Mouse (Mus musculus) neural tube, embryonic 14.5 days (tissue): ENCODE measurements around the gene Kdelr1. TPM values are rescaled to one million over a fixed set of nuclear protein-coding genes. Genes with fewer than 3 reads are reported as not detected.
A peak's percentile ranks its signal among the peaks of the same experiment; 100 is the strongest.

ENCODE experiments used
- ATAC-seq: fragments of 200-750 bp; cut with Nextera tagmentation; 2 replicates; pipeline ENCODE4 v1.8.0; 2017; ENCODE audit warnings: low read depth, mild to moderate bottlenecking, moderate TSS enrichment, moderate library complexity
- H3K27ac ChIP-seq: fragments of 300-500 bp; sonication (generic); 2 replicates; pipeline ENCODE4 v1.5.1; 2014; ENCODE audit warnings: low read depth, mild to moderate bottlenecking, control low read depth, low read length, moderate library complexity, mixed read lengths
- H3K27me3 ChIP-seq: fragments of 300-500 bp; sonication (generic); 2 replicates; pipeline ENCODE4 v1.6.1; 2014; ENCODE audit warnings: low read length; ENCODE audit not compliant: control insufficient read depth, insufficient read depth
- H3K36me3 ChIP-seq: fragments of 300-500 bp; sonication (generic); 2 replicates; pipeline ENCODE4 v1.6.1; 2014; ENCODE audit warnings: low read length, mixed read lengths; ENCODE audit not compliant: control insufficient read depth, insufficient read depth
- H3K4me1 ChIP-seq: fragments of 300-500 bp; sonication (generic); 2 replicates; pipeline ENCODE4 v1.6.1; 2014; ENCODE audit warnings: low read length; ENCODE audit not compliant: control insufficient read depth, insufficient read depth
- H3K4me2 ChIP-seq: fragments of 300-500 bp; sonication (generic); 2 replicates; pipeline ENCODE4 v1.6.1; 2014; ENCODE audit warnings: mild to moderate bottlenecking, low read depth, low read length, control low read depth
- H3K4me3 ChIP-seq: fragments of 300-500 bp; sonication (generic); 2 replicates; pipeline ENCODE4 v1.5.1; 2014; ENCODE audit warnings: low read depth, low read length, control low read depth, mixed read lengths
- H3K9ac ChIP-seq: fragments of 300-500 bp; sonication (generic); replicated peaks from 2 replicates; pipeline ENCODE4 v1.6.1; 2014; ENCODE audit warnings: low read depth, mild to moderate bottlenecking, control low read depth, low read length, mixed read lengths
- H3K9me3 ChIP-seq: fragments of 300-500 bp; sonication (generic); 2 replicates; pipeline ENCODE4 v1.6.1; 2016; ENCODE audit warnings: low read length; ENCODE audit not compliant: control insufficient read depth
- WGBS: fragments of 180-500 bp; shearing (Covaris S2); extraction: QIAGEN DNeasy Blood & Tissue Kit; methylation state at CpG from one replicate; pipeline ENCODE4 v1.1.7; 2014; 5-methylcytosine and 5-hydroxymethylcytosine counted together
- polyA plus RNA-seq: library from polyadenylated mRNA; unstranded; fragments of >200 nt; fragmentation: Nextera tagmentation; extraction: Ambion mirVana; gene quantifications from 2 replicates; pipeline ENCODE4 v1.2.1, GENCODE M21; 2014

Kdelr1 gene
- polyA plus RNA-seq, 1 experiment from 2014 or later: 98.6 TPM

GRCm38 (mm10) chr7:45842950-45843744 lies 29.4 kb upstream of the Kdelr1 start:
- Histone ChIP-seq H3K27me3 (peaks cover 8% of the 10 kb centered on the region; the same call in 1 of the 2 replicates), H3K4me2 (no peak overlapping the region), H3K9me3 (no peaks in the 10 kb centered on the region), H3K4me1 (no peaks in the 10 kb centered on the region), H3K27ac (no peak overlapping the region), H3K4me3 (no peak overlapping the region), H3K36me3 (no peaks in the 10 kb centered on the region), H3K9ac (no peak overlapping the region)
- WGBS: 90% methylated on average over 10 of the region's 10 CpGs
- no peak for ATAC-seq

GRCm38 (mm10) chr7:45848447-45849027 lies 24.0 kb upstream of the Kdelr1 start:
- WGBS: 13% methylated on average over 6 of the region's 6 CpGs
- H3K4me1 ChIP-seq: no peaks in the 10 kb centered on the region
- no peaks in the 10 kb centered on the region; the same call in 1 of the 2 replicates for H3K36me3 ChIP-seq
- H3K9me3 ChIP-seq: no peaks in the 10 kb centered on the region
- H3K27me3 ChIP-seq: no peaks in the 10 kb centered on the region
- H3K4me3 ChIP-seq: no peak overlapping the region
- no peak overlapping the region for H3K27ac ChIP-seq
- ATAC-seq: no peak
- no peak overlapping the region for H3K9ac ChIP-seq
- H3K4me2 ChIP-seq: no peak overlapping the region

- Histone ChIP-seq H3K9ac (no peak overlapping the region), H3K36me3 (no peaks in the 10 kb centered on the region; the same call in 1 of the 2 replicates)
- 77% methylated on average over 3 of the region's 3 CpGs for WGBS
Measured at GRCm38 (mm10) chr7:45850661-45851060, 21.9 kb upstream of the Kdelr1 start.

GRCm38 (mm10) chr7:45853089-45853488 lies 19.5 kb upstream of the Kdelr1 start:
- Histone ChIP-seq H3K4me2 (no peak overlapping the region), H3K27me3 (peaks cover 7% of the 10 kb centered on the region; the same call in 1 of the 2 replicates), H3K4me1 (0 out of 2 replicates have a peak, but pooled peaks cover 6% of the 10 kb centered on the region), H3K9ac (no peak overlapping the region), H3K36me3 (no peaks in the 10 kb centered on the region; the same call in 1 of the 2 replicates), H3K4me3 (no peak overlapping the region), H3K9me3 (no peaks in the 10 kb centered on the region), H3K27ac (no peak overlapping the region)
- 78% methylated on average over 12 of the region's 12 CpGs for WGBS
- no peak for ATAC-seq

More at GRCm38 (mm10) chr7:45850661-45851060, 21.9 kb upstream of the Kdelr1 start:
- H3K27ac ChIP-seq: no peak overlapping the region
- no peaks in the 10 kb centered on the region for H3K27me3 ChIP-seq
- H3K4me2 ChIP-seq: no peak overlapping the region
- H3K9me3 ChIP-seq: no peaks in the 10 kb centered on the region
- H3K4me1 ChIP-seq: no peaks in the 10 kb centered on the region
- no peak overlapping the region for H3K4me3 ChIP-seq
- ATAC-seq: no peak

- H3K4me3 ChIP-seq: peak overlapping the region; percentile 20
- no peak overlapping the region for H3K27ac ChIP-seq
- 3% methylated on average over 29 of the region's 30 CpGs for WGBS
- no peaks in the 10 kb centered on the region; the same call in 1 of the 2 replicates for H3K36me3 ChIP-seq
- 0 out of 2 replicates have a peak, but pooled peaks cover 10% of the 10 kb centered on the region for H3K4me1 ChIP-seq
- no peaks in the 10 kb centered on the region for H3K9me3 ChIP-seq
- no peak overlapping the region for H3K9ac ChIP-seq
- peaks cover 7% of the 10 kb centered on the region; the same call in 1 of the 2 replicates for H3K27me3 ChIP-seq
- ATAC-seq: no peak
- peak overlapping the region; percentile 44 for H3K4me2 ChIP-seq
Measured at GRCm38 (mm10) chr7:45856950-45857901, 15.3 kb upstream of the Kdelr1 start.

- Histone ChIP-seq H3K36me3 (no peaks in the 10 kb centered on the region), H3K4me1 (0 out of 2 replicates have a peak, but pooled peaks cover 10% of the 10 kb centered on the region), H3K9ac (no peak overlapping the region), H3K4me2 (no peak overlapping the region), H3K27me3 (peaks cover 7% of the 10 kb centered on the region; the same call in 1 of the 2 replicates), H3K9me3 (no peaks in the 10 kb centered on the region), H3K27ac (no peak overlapping the region), H3K4me3 (no peak overlapping the region)
- 64% methylated on average over 4 of the region's 4 CpGs for WGBS
- ATAC-seq: no peak
Measured at GRCm38 (mm10) chr7:45859008-45859407, 13.6 kb upstream of the Kdelr1 start.

- ATAC-seq: no peak
- Histone ChIP-seq H3K4me3 (no peak overlapping the region), H3K4me1 (peaks cover 8% of the 10 kb centered on the region; the same call in 1 of the 2 replicates), H3K27ac (no peak overlapping the region), H3K4me2 (no peak overlapping the region), H3K9me3 (no peaks in the 10 kb centered on the region), H3K27me3 (peaks cover 4% of the 10 kb centered on the region; the same call in 1 of the 2 replicates), H3K36me3 (no peaks in the 10 kb centered on the region), H3K9ac (no peak overlapping the region)
- WGBS: 90% methylated on average over 7 of the region's 7 CpGs
Measured at GRCm38 (mm10) chr7:45862804-45863203, 9.8 kb upstream of the Kdelr1 start.

- Histone ChIP-seq H3K4me2 (no peak overlapping the region), H3K36me3 (no peaks in the 10 kb centered on the region), H3K4me3 (no peak overlapping the region), H3K9me3 (no peaks in the 10 kb centered on the region), H3K9ac (no peak overlapping the region), H3K4me1 (peaks cover 18% of the 10 kb centered on the region), H3K27ac (no peak overlapping the region), H3K27me3 (peaks cover 4% of the 10 kb centered on the region; the same call in 1 of the 2 replicates)
- WGBS: 60% methylated on average over 3 of the region's 3 CpGs
- no peak for ATAC-seq
Measured at GRCm38 (mm10) chr7:45864435-45864834, 8.1 kb upstream of the Kdelr1 start.
